Comparison of ENCODE assay signal across 9 mouse cellular contexts in the genomic region with DNA sequence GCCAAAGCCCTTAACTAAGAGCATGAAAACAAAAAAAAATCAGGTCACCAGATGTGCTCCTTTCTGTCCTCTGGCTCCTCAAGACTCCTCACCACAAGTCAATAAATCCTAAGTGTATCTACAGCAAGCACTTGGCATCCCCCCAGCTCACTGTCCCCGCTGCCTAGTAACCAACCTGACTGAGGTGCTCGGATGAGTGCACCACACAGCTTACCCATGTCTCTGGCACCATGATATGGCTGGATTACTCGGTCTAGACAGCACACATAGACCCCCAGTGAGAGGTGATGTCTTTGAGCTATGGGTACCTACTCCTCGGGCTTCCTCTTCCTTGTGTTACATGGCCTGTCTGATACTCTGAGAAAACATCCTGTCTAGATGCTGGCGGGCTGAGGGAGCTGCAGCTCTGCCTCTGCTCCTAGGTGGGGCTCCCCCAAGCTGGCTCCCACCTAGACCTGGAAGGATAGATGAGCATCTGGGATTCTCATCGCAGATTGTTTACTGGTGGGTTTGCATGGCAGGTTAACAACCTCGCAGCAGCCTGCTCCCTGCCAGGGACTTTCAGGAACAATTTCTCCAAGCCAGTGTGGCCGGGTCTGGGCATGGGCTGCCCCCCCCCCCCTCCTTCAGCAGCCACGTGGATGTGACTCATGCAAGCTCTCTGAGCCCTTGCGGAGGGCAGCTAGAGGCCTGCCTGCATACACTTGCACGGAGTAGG. TPM values are rescaled to one million over a fixed set of nuclear protein-coding genes. Genes with fewer than 3 reads are reported as not detected.
DNase-seq lines count a peak whose midpoint lies in the region; ATAC-seq and TF ChIP-seq lines count a peak whose summit lies in the region.
"Had no signal": no experiment of that assay in that cellular context is flagged by ENCODE, and none has a peak within 500 bp of the region (broad histone marks: within the 10 kb centered on the region; RNA-seq: fewer than 3 reads in every experiment).

No protein-coding gene starts in this region.

- H3K9ac ChIP-seq in forebrain, embryonic 14.5 days (ENCODE audit: low read length), result no peak overlapping the region
- H3K9ac ChIP-seq in forebrain, embryonic 12.5 days, result no peak overlapping the region
- no peak overlapping the region for H3K9ac ChIP-seq in liver, embryonic 12.5 days
- H3K9ac ChIP-seq: embryonic facial prominence, embryonic 12.5 days had no signal

- peaks cover 3% of the 10 kb centered on the region; the same call in 1 of the 2 replicates for H3K4me1 ChIP-seq in forebrain, embryonic 14.5 days (ENCODE audit: control insufficient read depth, insufficient read depth, low read length)
- H3K4me1 ChIP-seq in forebrain, embryonic 12.5 days, result peaks cover 6% of the 10 kb centered on the region
- H3K4me1 ChIP-seq in thymus, adult 2 months (replicated peaks; ENCODE audit: control insufficient read depth, insufficient read depth, low read length), result no peaks in the 10 kb centered on the region
- peaks cover 13% of the 10 kb centered on the region for H3K4me1 ChIP-seq in heart, embryonic 10.5 days
- H3K4me1 ChIP-seq in liver, embryonic 12.5 days, result no peaks in the 10 kb centered on the region

- H3K4me2 ChIP-seq in forebrain, embryonic 14.5 days (ENCODE audit: low read length), result no peak overlapping the region
- no peak overlapping the region for H3K4me2 ChIP-seq in forebrain, embryonic 12.5 days
- no peak overlapping the region for H3K4me2 ChIP-seq in liver, embryonic 12.5 days
- H3K4me2 ChIP-seq: embryonic facial prominence, embryonic 12.5 days had no signal

- no peak overlapping the region for H3K4me3 ChIP-seq in forebrain, embryonic 14.5 days (ENCODE audit: low read depth, low read length)
- H3K4me3 ChIP-seq in forebrain, embryonic 12.5 days (replicated peaks), result no peak overlapping the region
- no peak overlapping the region for H3K4me3 ChIP-seq in thymus, adult 2 months (ENCODE audit: control insufficient read depth, insufficient read depth, low read length)
- H3K4me3 ChIP-seq in heart, embryonic 10.5 days, result no peak overlapping the region
- no peak overlapping the region for H3K4me3 ChIP-seq in liver, embryonic 12.5 days
- H3K4me3 ChIP-seq: embryonic facial prominence, embryonic 12.5 days had no signal

- no peaks in the 10 kb centered on the region for H3K36me3 ChIP-seq in forebrain, embryonic 14.5 days (ENCODE audit: control insufficient read depth, insufficient read depth, low read length)
- H3K36me3 ChIP-seq in forebrain, embryonic 12.5 days (replicated peaks), result no peaks in the 10 kb centered on the region
- H3K36me3 ChIP-seq in thymus, adult 2 months (ENCODE audit: control insufficient read depth, insufficient read depth, low read length), result no peaks in the 10 kb centered on the region
- no peaks in the 10 kb centered on the region for H3K36me3 ChIP-seq in heart, embryonic 10.5 days
- no peaks in the 10 kb centered on the region for H3K36me3 ChIP-seq in liver, embryonic 12.5 days
- H3K36me3 ChIP-seq: embryonic facial prominence, embryonic 12.5 days had no signal

- DNase-seq in forebrain, embryonic 14.5 days (ENCODE audit: low spot score), result peak; percentile 14
- no peak for DNase-seq in thymus, adult 2 months
- DNase-seq in thymus, postnatal 25 days, result no peak
- DNase-seq in heart, embryonic 10.5 days (ENCODE audit: low spot score), result no peak
- DNase-seq in lung, postnatal 10 days, result peak; percentile 42
- no peak for DNase-seq in retina, embryonic 14.5 days (ENCODE audit: low spot score)

- no peak for TF ChIP-seq CTCF in thymus, adult 2 months (IDR thresholded peaks at IDR 0.05; ENCODE audit: borderline replicate concordance, control insufficient read depth, extremely low read depth, insufficient read depth, low read length, poor library complexity)

- no peaks in the 10 kb centered on the region for H3K27me3 ChIP-seq in forebrain, embryonic 14.5 days (replicated peaks; ENCODE audit: control insufficient read depth, insufficient read depth, low read length)
- no peaks in the 10 kb centered on the region for H3K27me3 ChIP-seq in forebrain, embryonic 12.5 days
- H3K27me3 ChIP-seq in thymus, adult 2 months (ENCODE audit: control insufficient read depth, insufficient read depth, low read length), result no peaks in the 10 kb centered on the region
- H3K27me3 ChIP-seq in heart, embryonic 10.5 days (ENCODE audit: insufficient read depth, poor library complexity, severe bottlenecking), result no peaks in the 10 kb centered on the region
- H3K27me3 ChIP-seq in liver, embryonic 12.5 days (replicated peaks), result peaks cover 24% of the 10 kb centered on the region
- H3K27me3 ChIP-seq: embryonic facial prominence, embryonic 12.5 days had no signal

- no peaks in the 10 kb centered on the region for H3K9me3 ChIP-seq in forebrain, embryonic 14.5 days (replicated peaks; ENCODE audit: control insufficient read depth, low read length)
- no peaks in the 10 kb centered on the region for H3K9me3 ChIP-seq in forebrain, embryonic 12.5 days
- H3K9me3 ChIP-seq in heart, embryonic 10.5 days, result no peaks in the 10 kb centered on the region
- H3K9me3 ChIP-seq in liver, embryonic 12.5 days (replicated peaks), result no peaks in the 10 kb centered on the region
- H3K9me3 ChIP-seq: embryonic facial prominence, embryonic 12.5 days had no signal

- TF ChIP-seq POLR2A in thymus, adult 2 months (IDR thresholded peaks at IDR 0.05; ENCODE audit: control insufficient read depth, extremely low read depth, insufficient read depth, low read length, poor library complexity), result no peak

- ATAC-seq in forebrain, embryonic 14.5 days, result no peak
- ATAC-seq in forebrain, embryonic 12.5 days (ENCODE audit: low FRiP score), result no peak
- ATAC-seq in liver, embryonic 12.5 days, result no peak

- 67% methylated on average over 11 of the region's 11 CpGs for WGBS in forebrain, embryonic 14.5 days
- 74% methylated on average over 11 of the region's 11 CpGs for WGBS in forebrain, embryonic 12.5 days
- 31% methylated on average over 11 of the region's 11 CpGs for WGBS in thymus, adult 2 months
- WGBS in heart, embryonic 10.5 days, result 55% methylated on average over 11 of the region's 11 CpGs
- WGBS in liver, embryonic 12.5 days (ENCODE audit: insufficient replicate concordance), result 45% methylated on average over 11 of the region's 11 CpGs

- H3K27ac ChIP-seq in forebrain, embryonic 14.5 days (ENCODE audit: low read depth, low read length), result no peak overlapping the region
- H3K27ac ChIP-seq in forebrain, embryonic 12.5 days, result no peak overlapping the region
- peak overlapping the region; percentile 29; the same call in 1 of the 2 replicates for H3K27ac ChIP-seq in thymus, adult 2 months (ENCODE audit: control insufficient read depth, insufficient read depth, low read length)
- H3K27ac ChIP-seq in heart, embryonic 10.5 days, result peak overlapping the region; percentile 36
- H3K27ac ChIP-seq in liver, embryonic 12.5 days, result no peak overlapping the region
- H3K27ac ChIP-seq: embryonic facial prominence, embryonic 12.5 days had no signal

RNA-seq across cellular contexts. Expression of a gene that starts 57.2 kb away (rescaled TPM):
- polyA plus RNA-seq in forebrain, embryonic 14.5 days (2014; fragmentation: Nextera tagmentation; extraction: Ambion mirVana), result 2.6 and 5.5 TPM in 2 replicates
- 2.0 and 2.1 TPM in 2 replicates for polyA plus RNA-seq in forebrain, embryonic 12.5 days (2016; fragmentation: Nextera tagmentation; extraction: Ambion mirVana)
- polyA plus RNA-seq in thymus, adult 2 months (2012; rRNA removed), result 10.7 and 13.3 TPM in 2 replicates
- 0.16 and 0.31 TPM in 2 replicates for polyA plus RNA-seq in heart, embryonic 10.5 days (2016; fragmentation: Nextera tagmentation; extraction: Ambion mirVana)
- polyA plus RNA-seq in liver, embryonic 12.5 days (2016; fragmentation: Nextera tagmentation; extraction: Ambion mirVana), result 0.69 and 0.81 TPM in 2 replicates

RNA-seq across cellular contexts. Expression of a gene that starts 58.6 kb away (rescaled TPM):
- polyA plus RNA-seq in forebrain, embryonic 14.5 days (2014; fragmentation: Nextera tagmentation; extraction: Ambion mirVana), result 3.3 and 7.7 TPM in 2 replicates
- 2.2 and 3.3 TPM in 2 replicates for polyA plus RNA-seq in forebrain, embryonic 12.5 days (2016; fragmentation: Nextera tagmentation; extraction: Ambion mirVana)
- polyA plus RNA-seq in thymus, adult 2 months (2012; rRNA removed), result 3.5 and 4.4 TPM in 2 replicates
- 9.5 and 11.2 TPM in 2 replicates for polyA plus RNA-seq in heart, embryonic 10.5 days (2016; fragmentation: Nextera tagmentation; extraction: Ambion mirVana)
- polyA plus RNA-seq in liver, embryonic 12.5 days (2016; fragmentation: Nextera tagmentation; extraction: Ambion mirVana), result 2.6 and 3.1 TPM in 2 replicates

Comparison
In these comparisons a context has a peak if more than half of its experiments do, and no peak if none do; other contexts are left out.
1. DNase-seq: peak in forebrain, embryonic 14.5 days (single experiment) and lung, postnatal 10 days (single experiment); none in thymus, adult 2 months (single experiment), thymus, postnatal 25 days (single experiment), heart, embryonic 10.5 days (single experiment) and retina, embryonic 14.5 days (single experiment).
2. H3K27ac ChIP-seq: peak in thymus, adult 2 months (single experiment) and heart, embryonic 10.5 days (single experiment); none in forebrain, embryonic 14.5 days (single experiment), forebrain, embryonic 12.5 days (single experiment) and liver, embryonic 12.5 days (single experiment).